Mouse (Mus musculus): ENCODE measurements around the gene Il22ra2. TPM values are rescaled to one million over a fixed set of nuclear protein-coding genes. Genes with fewer than 3 reads are reported as not detected.

Gene Il22ra2
- polyA plus RNA-seq, 1 experiment from 2014 or later = not detected

GRCm38 (mm10) chr10:19609125-19609524, 12.7 kb upstream of the Il22ra2 start:
- Histone ChIP-seq H3K9me3 (no peaks in the 10 kb centered on the region), H3K4me1 (replicated peaks) (0 out of 2 replicates have a peak, but pooled peaks cover 3% of the 10 kb centered on the region), H3K4me2 (replicated peaks) (no peak overlapping the region), H3K9ac (no peak overlapping the region), H3K4me3 (replicated peaks) (no peak overlapping the region), H3K36me3 (peaks cover 39% of the 10 kb centered on the region), H3K27ac (no peak overlapping the region), H3K27me3 (replicated peaks) (no peaks in the 10 kb centered on the region)
- WGBS = 66% methylated on average over 14 of the region's 14 CpGs
- ATAC-seq = no peak

- 39% methylated on average over 2 of the region's 2 CpGs for WGBS
- Histone ChIP-seq H3K4me3 (replicated peaks) (no peak overlapping the region), H3K27me3 (replicated peaks) (no peaks in the 10 kb centered on the region), H3K36me3 (peaks cover 20% of the 10 kb centered on the region), H3K4me1 (replicated peaks) (0 out of 2 replicates have a peak, but pooled peaks cover 3% of the 10 kb centered on the region), H3K9ac (no peak overlapping the region), H3K27ac (no peak overlapping the region), H3K4me2 (replicated peaks) (no peak overlapping the region), H3K9me3 (no peaks in the 10 kb centered on the region)
- no peak for ATAC-seq
These were observed 10.2 kb upstream of the Il22ra2 start for GRCm38 (mm10) chr10:19611616-19612015.

- no peaks in the 10 kb centered on the region for H3K27me3 ChIP-seq (replicated peaks)
- H3K4me2 ChIP-seq (replicated peaks) = no peak overlapping the region
- H3K9ac ChIP-seq = no peak overlapping the region
- H3K4me3 ChIP-seq (replicated peaks) = no peak overlapping the region
- H3K9me3 ChIP-seq = no peaks in the 10 kb centered on the region
- WGBS = 35% methylated on average over 7 of the region's 7 CpGs
- H3K4me1 ChIP-seq (replicated peaks) = 0 out of 2 replicates have a peak, but pooled peaks cover 3% of the 10 kb centered on the region
- H3K27ac ChIP-seq = 0 out of 2 replicates have a peak overlapping the region, but pooled peaks have one; percentile 51
- no peak for ATAC-seq
- peaks cover 8% of the 10 kb centered on the region; the same call in 1 of the 2 replicates for H3K36me3 ChIP-seq
These were observed 8.6 kb upstream of the Il22ra2 start for GRCm38 (mm10) chr10:19613111-19613753.

GRCm38 (mm10) chr10:19619736-19620135, 2.1 kb upstream of the Il22ra2 start:
- H3K27ac ChIP-seq = no peak overlapping the region
- no peak overlapping the region for H3K9ac ChIP-seq
- no peak for ATAC-seq
- H3K9me3 ChIP-seq = no peaks in the 10 kb centered on the region
- no peaks in the 10 kb centered on the region for H3K27me3 ChIP-seq (replicated peaks)
- WGBS = 73% methylated on average over 5 of the region's 5 CpGs
- no peak overlapping the region for H3K4me2 ChIP-seq (replicated peaks)
- no peak overlapping the region for H3K4me3 ChIP-seq (replicated peaks)
- no peaks in the 10 kb centered on the region for H3K4me1 ChIP-seq (replicated peaks)
- H3K36me3 ChIP-seq = no peaks in the 10 kb centered on the region

- no peak for ATAC-seq
- Histone ChIP-seq H3K4me3 (replicated peaks) (no peak overlapping the region), H3K9me3 (no peaks in the 10 kb centered on the region), H3K4me2 (replicated peaks) (no peak overlapping the region), H3K4me1 (replicated peaks) (no peaks in the 10 kb centered on the region), H3K36me3 (no peaks in the 10 kb centered on the region), H3K27me3 (replicated peaks) (no peaks in the 10 kb centered on the region), H3K9ac (no peak overlapping the region), H3K27ac (no peak overlapping the region)
- WGBS = 88% methylated on average over 1 of the region's 1 CpGs
These were observed 2.8 kb downstream of the Il22ra2 start for GRCm38 (mm10) chr10:19624617-19625016.

GRCm38 (mm10) chr10:19627342-19627741, 5.5 kb downstream of the Il22ra2 start:
- no peak overlapping the region for H3K4me2 ChIP-seq (replicated peaks)
- no peaks in the 10 kb centered on the region for H3K36me3 ChIP-seq
- H3K9me3 ChIP-seq = no peaks in the 10 kb centered on the region
- H3K27ac ChIP-seq = no peak overlapping the region
- H3K27me3 ChIP-seq (replicated peaks) = no peaks in the 10 kb centered on the region
- no peaks in the 10 kb centered on the region for H3K4me1 ChIP-seq (replicated peaks)
- no peak overlapping the region for H3K4me3 ChIP-seq (replicated peaks)
- no peak overlapping the region for H3K9ac ChIP-seq
- WGBS = 90% methylated on average over 2 of the region's 2 CpGs
- no peak for ATAC-seq

GRCm38 (mm10) chr10:19627748-19628147, 6.0 kb downstream of the Il22ra2 start:
- no peaks in the 10 kb centered on the region for H3K4me1 ChIP-seq (replicated peaks)
- H3K27me3 ChIP-seq (replicated peaks) = no peaks in the 10 kb centered on the region
- H3K4me3 ChIP-seq (replicated peaks) = no peak overlapping the region
- no peaks in the 10 kb centered on the region for H3K36me3 ChIP-seq
- 81% methylated on average over 4 of the region's 4 CpGs for WGBS
- no peak overlapping the region for H3K4me2 ChIP-seq (replicated peaks)
- ATAC-seq = no peak
- no peak overlapping the region for H3K9ac ChIP-seq
- no peak overlapping the region for H3K27ac ChIP-seq
- H3K9me3 ChIP-seq = no peaks in the 10 kb centered on the region

- Histone ChIP-seq H3K4me1 (replicated peaks) (no peaks in the 10 kb centered on the region), H3K27me3 (replicated peaks) (no peaks in the 10 kb centered on the region), H3K9ac (no peak overlapping the region), H3K4me2 (replicated peaks) (0 out of 2 replicates have a peak overlapping the region, but pooled peaks have one; percentile 1), H3K36me3 (no peaks in the 10 kb centered on the region), H3K9me3 (no peaks in the 10 kb centered on the region), H3K27ac (no peak overlapping the region), H3K4me3 (replicated peaks) (no peak overlapping the region)
- 32% methylated on average over 13 of the region's 13 CpGs for WGBS
- ATAC-seq = peak; percentile 75; the same call in 1 of the 2 replicates
These were observed 9.9 kb downstream of the Il22ra2 start for GRCm38 (mm10) chr10:19631616-19632195.

GRCm38 (mm10) chr10:19638851-19639250, 17.1 kb downstream of the Il22ra2 start:
- Histone ChIP-seq H3K4me3 (replicated peaks) (no peak overlapping the region), H3K27ac (no peak overlapping the region), H3K36me3 (no peaks in the 10 kb centered on the region), H3K9me3 (no peaks in the 10 kb centered on the region), H3K9ac (no peak overlapping the region), H3K4me2 (replicated peaks) (no peak overlapping the region), H3K27me3 (replicated peaks) (no peaks in the 10 kb centered on the region), H3K4me1 (replicated peaks) (no peaks in the 10 kb centered on the region)
- 86% methylated on average over 5 of the region's 5 CpGs for WGBS
- ATAC-seq = no peak

- Histone ChIP-seq H3K27ac (no peak overlapping the region), H3K27me3 (replicated peaks) (no peaks in the 10 kb centered on the region), H3K4me3 (replicated peaks) (no peak overlapping the region), H3K4me1 (replicated peaks) (no peaks in the 10 kb centered on the region), H3K9ac (no peak overlapping the region), H3K36me3 (no peaks in the 10 kb centered on the region), H3K9me3 (no peaks in the 10 kb centered on the region), H3K4me2 (replicated peaks) (no peak overlapping the region)
- WGBS = 100% methylated on average over 1 of the region's 1 CpGs
- ATAC-seq = no peak
These were observed 17.8 kb downstream of the Il22ra2 start for GRCm38 (mm10) chr10:19639630-19640029.

GRCm38 (mm10) chr10:19645119-19645518, 23.3 kb downstream of the Il22ra2 start:
- Histone ChIP-seq H3K4me2 (replicated peaks) (no peak overlapping the region), H3K9ac (no peak overlapping the region), H3K36me3 (no peaks in the 10 kb centered on the region), H3K4me3 (replicated peaks) (no peak overlapping the region), H3K27me3 (replicated peaks) (no peaks in the 10 kb centered on the region), H3K27ac (no peak overlapping the region), H3K4me1 (replicated peaks) (no peaks in the 10 kb centered on the region), H3K9me3 (no peaks in the 10 kb centered on the region)
- 84% methylated on average over 2 of the region's 2 CpGs for WGBS
- ATAC-seq = no peak

- no peak for ATAC-seq
- WGBS = 87% methylated on average over 9 of the region's 9 CpGs
- no peaks in the 10 kb centered on the region for H3K36me3 ChIP-seq
These were observed 35.6 kb downstream of the Il22ra2 start for GRCm38 (mm10) chr10:19657426-19657825.

GRCm38 (mm10) chr10:19659953-19660352, 38.2 kb downstream of the Il22ra2 start:
- 78% methylated on average over 5 of the region's 5 CpGs for WGBS

More at GRCm38 (mm10) chr10:19657426-19657825, 35.6 kb downstream of the Il22ra2 start:
- no peaks in the 10 kb centered on the region for H3K4me1 ChIP-seq (replicated peaks)
- H3K27ac ChIP-seq = no peak overlapping the region
- H3K9ac ChIP-seq = no peak overlapping the region
- no peak overlapping the region for H3K4me2 ChIP-seq (replicated peaks)
- H3K9me3 ChIP-seq = no peaks in the 10 kb centered on the region
- H3K4me3 ChIP-seq (replicated peaks) = no peak overlapping the region
- H3K27me3 ChIP-seq (replicated peaks) = no peaks in the 10 kb centered on the region

More at GRCm38 (mm10) chr10:19659953-19660352, 38.2 kb downstream of the Il22ra2 start:
- Histone ChIP-seq H3K27ac (no peak overlapping the region), H3K27me3 (replicated peaks) (no peaks in the 10 kb centered on the region), H3K9ac (no peak overlapping the region), H3K4me2 (replicated peaks) (no peak overlapping the region), H3K4me3 (replicated peaks) (no peak overlapping the region), H3K4me1 (replicated peaks) (no peaks in the 10 kb centered on the region), H3K36me3 (no peaks in the 10 kb centered on the region), H3K9me3 (no peaks in the 10 kb centered on the region)
- no peak for ATAC-seq

Measured in intestine, embryonic 15.5 days (tissue).